Mouse (Mus musculus) lung, adult 2 months (tissue): ENCODE measurements at regions not wholly inside any gene's neighbourhood (a gene's known extent, or its start where the extent isn't known, plus 50 kb on each side); places are given as distances from the start of the nearest gene placed in this dataset.

Experiments used
- CTCF ChIP-seq: fragments of 200-500 bp; IDR thresholded peaks from 2 replicates; pipeline ENCODE4 v1.5.1; 2011; ENCODE audit warnings: mild to moderate bottlenecking, low read length, control low read depth; ENCODE audit not compliant: insufficient read depth
- POLR2A ChIP-seq: fragments of 200-500 bp; IDR thresholded peaks from 2 replicates; pipeline ENCODE4 v1.6.1; 2011; ENCODE audit warnings: low read depth, mild to moderate bottlenecking, control low read depth, low read length, borderline replicate concordance; ENCODE audit errors: extremely low read depth

GRCm38 (mm10) chr13:107561529-107561928, 482.7 kb upstream of the Smim15 start:
- TF ChIP-seq CTCF (no peak), POLR2A (no peak)
